Mouse (Mus musculus): Measurements from ENCODE around the gene Fcrla. TPM values are rescaled to one million over a fixed set of nuclear protein-coding genes. Genes with fewer than 3 reads are reported as not detected.

Fcrla gene
- polyA plus RNA-seq, 1 experiment: 6.4 TPM

DNA sequence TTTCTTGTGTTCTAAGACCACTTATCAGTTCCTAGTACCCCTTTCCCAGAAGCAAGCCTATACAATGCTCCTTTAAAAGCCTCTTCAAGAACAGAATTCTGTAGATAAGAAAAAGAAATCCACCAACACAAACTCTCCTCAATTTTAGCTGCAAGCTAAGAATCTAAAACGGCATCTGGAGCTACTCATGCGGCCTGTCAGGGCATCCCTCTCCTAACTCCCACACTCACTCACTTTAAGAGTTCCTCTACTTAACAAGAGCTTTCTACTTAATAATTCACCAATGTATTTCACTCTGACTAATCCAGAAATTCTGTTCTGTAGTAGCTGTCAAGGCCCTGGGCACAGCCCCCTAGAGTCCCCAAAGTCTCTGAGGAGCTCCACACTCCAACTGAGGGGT, 35.7 kb downstream of the Fcrla start:
- 64% methylated on average over 2 of the region's 2 CpGs for WGBS

DNA sequence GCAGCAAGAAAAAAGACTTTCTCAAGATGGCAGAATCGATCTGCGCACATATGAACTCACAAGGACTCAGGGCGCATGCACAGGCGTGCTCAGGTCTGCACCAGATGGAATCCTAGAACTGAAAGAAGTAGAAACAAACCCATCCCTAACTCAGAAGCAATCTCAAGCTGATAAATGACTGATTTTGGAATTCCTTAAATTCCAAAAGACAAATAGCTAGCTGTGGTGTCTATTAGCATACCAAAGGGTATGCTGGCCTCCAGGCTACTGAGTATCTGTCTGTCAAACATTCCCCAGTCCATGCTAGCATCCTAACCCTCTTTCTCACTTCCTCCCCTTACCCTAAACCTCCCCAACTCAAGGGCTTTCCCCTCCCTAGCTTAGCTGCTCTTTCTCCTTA, 38.1 kb downstream of the Fcrla start:
- 87% methylated on average over 4 of the region's 4 CpGs for WGBS
- H3K4me3 ChIP-seq (ENCODE audit: insufficient read depth, low read depth, low read length): no peak overlapping the region
- peaks cover 2% of the 10 kb centered on the region; the same call in 1 of the 2 replicates for H3K4me1 ChIP-seq (ENCODE audit: control insufficient read depth, insufficient read depth, low read length)
- no peak for TF ChIP-seq CTCF (conservative IDR thresholded peaks at IDR 0.05; ENCODE audit: insufficient read depth, insufficient read length, low read depth, low read length)
- TF ChIP-seq POLR2A (IDR thresholded peaks at IDR 0.05; ENCODE audit: low read depth, low read length): no peak
- no peaks in the 10 kb centered on the region for H3K36me3 ChIP-seq (ENCODE audit: control insufficient read depth, insufficient read depth, low read length)
- H3K27ac ChIP-seq (ENCODE audit: insufficient read depth, low read depth, low read length): no peak overlapping the region
- DNase-seq: no peak
- H3K27me3 ChIP-seq (replicated peaks; ENCODE audit: control insufficient read depth, insufficient read depth, low read length): no peaks in the 10 kb centered on the region

More for the DNA sequence above, 35.7 kb downstream of the Fcrla start:
- no peak overlapping the region for H3K27ac ChIP-seq (ENCODE audit: insufficient read depth, low read depth, low read length)
- no peak overlapping the region for H3K4me3 ChIP-seq (ENCODE audit: insufficient read depth, low read depth, low read length)
- no peaks in the 10 kb centered on the region for H3K27me3 ChIP-seq (replicated peaks; ENCODE audit: control insufficient read depth, insufficient read depth, low read length)
- H3K36me3 ChIP-seq (ENCODE audit: control insufficient read depth, insufficient read depth, low read length): no peaks in the 10 kb centered on the region
- no peaks in the 10 kb centered on the region for H3K4me1 ChIP-seq (ENCODE audit: control insufficient read depth, insufficient read depth, low read length)
- no peak for TF ChIP-seq CTCF (conservative IDR thresholded peaks at IDR 0.05; ENCODE audit: insufficient read depth, insufficient read length, low read depth, low read length)
- no peak for TF ChIP-seq POLR2A (IDR thresholded peaks at IDR 0.05; ENCODE audit: low read depth, low read length)
- DNase-seq: no peak

DNA sequence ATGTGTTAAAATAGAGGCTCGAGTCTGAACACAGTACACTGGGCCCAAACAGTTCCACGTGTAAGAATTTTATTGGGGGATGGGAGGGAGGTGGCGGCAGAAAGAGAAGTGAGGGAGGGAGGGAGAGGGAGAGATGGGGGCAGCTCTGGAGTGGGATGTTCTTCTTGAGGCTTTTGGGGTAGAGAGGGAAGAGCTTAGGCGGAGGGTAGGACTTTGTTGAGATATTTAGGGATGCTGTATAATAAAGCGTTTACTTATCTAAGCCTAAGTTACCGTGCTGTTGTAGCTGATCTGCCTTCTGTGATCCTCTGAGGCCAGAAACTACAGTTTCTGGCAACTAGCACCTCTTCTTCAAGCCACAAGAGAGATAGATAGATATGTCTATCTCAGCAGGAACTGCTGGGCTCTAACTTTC, 41.3 kb downstream of the Fcrla start:
- TF ChIP-seq CTCF (conservative IDR thresholded peaks at IDR 0.05; ENCODE audit: insufficient read depth, insufficient read length, low read depth, low read length) (no peak), POLR2A (IDR thresholded peaks at IDR 0.05; ENCODE audit: low read depth, low read length) (no peak)
- DNase-seq: no peak
- Histone ChIP-seq H3K36me3 (ENCODE audit: control insufficient read depth, insufficient read depth, low read length) (no peaks in the 10 kb centered on the region), H3K4me3 (ENCODE audit: insufficient read depth, low read depth, low read length) (0 out of 2 replicates have a peak overlapping the region, but pooled peaks have one; percentile 13), H3K4me1 (ENCODE audit: control insufficient read depth, insufficient read depth, low read length) (peaks cover 11% of the 10 kb centered on the region; the same call in 1 of the 2 replicates), H3K27ac (ENCODE audit: insufficient read depth, low read depth, low read length) (no peak overlapping the region), H3K27me3 (replicated peaks; ENCODE audit: control insufficient read depth, insufficient read depth, low read length) (no peaks in the 10 kb centered on the region)
- WGBS: 46% methylated on average over 6 of the region's 6 CpGs

GRCm38 (mm10) chr1:170884978-170885561, 42.3 kb downstream of the Fcrla start, which contains the start of the genes Gm26620 and Dusp12:
Gene Gm26620, plus strand, starts transcription at chr1:170885065.
Gene Dusp12, minus strand, starts transcription at chr1:170885540.
- Histone ChIP-seq H3K4me3 (ENCODE audit: insufficient read depth, low read depth, low read length) (peak within 1 kb of the TSS; percentile 87), H3K4me1 (ENCODE audit: control insufficient read depth, insufficient read depth, low read length) (peaks cover 15% of the 10 kb centered on the region; the same call in 1 of the 2 replicates), H3K36me3 (ENCODE audit: control insufficient read depth, insufficient read depth, low read length) (no peaks in the 10 kb centered on the region), H3K27me3 (replicated peaks; ENCODE audit: control insufficient read depth, insufficient read depth, low read length) (no peaks in the 10 kb centered on the region), H3K27ac (ENCODE audit: insufficient read depth, low read depth, low read length) (peak within 1 kb of the TSS; percentile 78)
- TF ChIP-seq CTCF (conservative IDR thresholded peaks at IDR 0.05; ENCODE audit: insufficient read depth, insufficient read length, low read depth, low read length): peak; percentile 77
- TF ChIP-seq POLR2A (IDR thresholded peaks at IDR 0.05; ENCODE audit: low read depth, low read length): no peak
- DNase-seq: peak; percentile 92
- WGBS: under 1% methylated on average over 46 of the region's 46 CpGs

DNA sequence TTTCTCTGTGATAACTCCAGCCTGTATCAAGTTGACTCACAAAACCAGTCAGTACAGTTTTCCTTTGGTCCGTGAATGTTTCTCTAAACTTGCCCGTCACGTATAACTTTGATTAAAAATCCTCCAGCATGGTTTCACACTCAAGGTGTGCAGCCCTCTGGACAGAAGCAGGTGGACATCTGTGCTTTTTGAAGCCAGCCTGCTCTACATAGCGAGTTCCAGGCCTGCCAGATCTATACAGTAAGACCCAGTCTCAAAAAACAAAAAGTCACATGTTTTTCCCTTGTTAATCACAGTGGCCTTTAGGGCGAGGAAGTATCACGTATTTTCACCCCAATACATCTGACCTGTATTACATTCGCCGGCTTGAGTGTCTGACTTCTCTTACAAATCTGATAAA, 43.0 kb downstream of the Fcrla start:
- peaks cover 15% of the 10 kb centered on the region; the same call in 1 of the 2 replicates for H3K4me1 ChIP-seq (ENCODE audit: control insufficient read depth, insufficient read depth, low read length)
- WGBS: 11% methylated on average over 8 of the region's 8 CpGs
- H3K27ac ChIP-seq (ENCODE audit: insufficient read depth, low read depth, low read length): peak overlapping the region; percentile 78
- no peak for DNase-seq
- H3K27me3 ChIP-seq (replicated peaks; ENCODE audit: control insufficient read depth, insufficient read depth, low read length): no peaks in the 10 kb centered on the region
- H3K4me3 ChIP-seq (ENCODE audit: insufficient read depth, low read depth, low read length): peak overlapping the region; percentile 87
- no peak for TF ChIP-seq POLR2A (IDR thresholded peaks at IDR 0.05; ENCODE audit: low read depth, low read length)
- no peak for TF ChIP-seq CTCF (conservative IDR thresholded peaks at IDR 0.05; ENCODE audit: insufficient read depth, insufficient read length, low read depth, low read length)
- H3K36me3 ChIP-seq (ENCODE audit: control insufficient read depth, insufficient read depth, low read length): no peaks in the 10 kb centered on the region

DNA sequence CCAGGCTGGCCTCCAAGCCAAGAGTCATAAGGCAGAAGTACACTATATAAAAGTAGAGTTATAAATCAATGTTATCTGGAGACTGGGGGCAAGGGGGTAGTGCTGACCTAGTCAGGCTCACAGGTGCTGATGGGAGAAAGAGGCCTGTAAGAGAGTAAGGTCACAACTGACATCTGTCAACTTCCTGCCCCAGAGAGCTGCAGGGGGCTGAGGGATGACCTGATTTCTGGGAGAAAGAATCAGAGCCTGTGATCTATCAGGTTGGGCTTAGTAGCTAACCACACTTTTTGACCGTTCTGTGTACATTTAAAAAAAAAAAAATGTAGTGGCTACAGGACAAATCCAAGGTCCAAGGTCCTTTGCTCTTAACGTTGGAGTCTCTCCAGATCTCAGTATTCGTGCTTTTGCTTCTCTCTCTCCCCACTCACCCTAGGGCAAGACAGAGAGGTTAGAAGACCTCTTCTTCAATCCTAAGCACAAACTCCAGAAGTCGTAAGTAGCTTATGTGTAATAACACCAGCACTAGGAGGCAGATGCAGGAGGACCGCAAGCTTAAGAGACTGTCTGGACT, 44.4 kb downstream of the Fcrla start:
- WGBS: 40% methylated on average over 5 of the region's 5 CpGs
- peaks cover 15% of the 10 kb centered on the region; the same call in 1 of the 2 replicates for H3K4me1 ChIP-seq (ENCODE audit: control insufficient read depth, insufficient read depth, low read length)
- peak; percentile 71 for DNase-seq

DNA sequence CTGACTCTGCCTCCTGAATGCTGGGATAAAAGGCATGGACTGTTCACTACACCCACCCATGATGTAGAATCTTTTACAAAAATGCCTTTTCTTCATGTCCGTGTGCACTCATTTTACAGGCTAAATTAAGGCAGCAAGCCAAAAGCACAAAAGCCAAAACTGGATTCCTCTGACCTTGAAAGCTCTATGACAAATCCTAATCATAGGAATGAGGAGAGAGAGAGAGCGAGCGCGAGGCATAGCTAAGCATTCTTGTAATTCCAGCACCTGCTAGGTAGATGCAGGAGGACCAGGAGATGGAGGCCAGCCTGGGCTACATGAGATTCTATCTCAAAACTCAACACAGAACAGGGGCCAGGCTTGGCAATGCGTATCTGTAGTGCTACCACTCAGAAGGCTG, 50.5 kb downstream of the Fcrla start:
- WGBS: 49% methylated on average over 5 of the region's 5 CpGs
- H3K27ac ChIP-seq (ENCODE audit: insufficient read depth, low read depth, low read length): no peak overlapping the region
- H3K27me3 ChIP-seq (replicated peaks; ENCODE audit: control insufficient read depth, insufficient read depth, low read length): no peaks in the 10 kb centered on the region
- H3K36me3 ChIP-seq (ENCODE audit: control insufficient read depth, insufficient read depth, low read length): no peaks in the 10 kb centered on the region
- no peak for DNase-seq
- no peak for TF ChIP-seq POLR2A (IDR thresholded peaks at IDR 0.05; ENCODE audit: low read depth, low read length)
- no peak for TF ChIP-seq CTCF (conservative IDR thresholded peaks at IDR 0.05; ENCODE audit: insufficient read depth, insufficient read length, low read depth, low read length)
- H3K4me3 ChIP-seq (ENCODE audit: insufficient read depth, low read depth, low read length): no peak overlapping the region
- H3K4me1 ChIP-seq (ENCODE audit: control insufficient read depth, insufficient read depth, low read length): peaks cover 9% of the 10 kb centered on the region; the same call in 1 of the 2 replicates

More for the DNA sequence above, 44.4 kb downstream of the Fcrla start:
- Histone ChIP-seq H3K36me3 (ENCODE audit: control insufficient read depth, insufficient read depth, low read length) (no peaks in the 10 kb centered on the region), H3K27me3 (replicated peaks; ENCODE audit: control insufficient read depth, insufficient read depth, low read length) (no peaks in the 10 kb centered on the region), H3K4me3 (ENCODE audit: insufficient read depth, low read depth, low read length) (no peak overlapping the region), H3K27ac (ENCODE audit: insufficient read depth, low read depth, low read length) (peak overlapping the region; percentile 91)
- TF ChIP-seq POLR2A (IDR thresholded peaks at IDR 0.05; ENCODE audit: low read depth, low read length): no peak
- TF ChIP-seq CTCF (conservative IDR thresholded peaks at IDR 0.05; ENCODE audit: insufficient read depth, insufficient read length, low read depth, low read length): no peak
